Mouse (Mus musculus): ENCODE results near the gene Gns. TPM values are rescaled to one million over a fixed set of nuclear protein-coding genes. Genes with fewer than 3 reads are reported as not detected.
A peak's percentile ranks its signal among the peaks of the same experiment; 100 is the strongest.
"Not testable (repeated sequence)": the region's sequence is repeated elsewhere in the genome, so short reads cannot be mapped to it uniquely, and the experiment has no call there.

Gns gene
- 10 to 100 TPM; 89.4 to 92.1 TPM for total RNA-seq (2021)
- long read RNA-seq, experiment 1, transcript Gns-201 (14 exons, 3,855 nt), result major isoform, 76 of 88 reads
- long read RNA-seq, experiment 1, partial matches to known transcripts, result 11 of 88 reads
- long read RNA-seq, experiment 1, other reads (novel, unspliced or antisense), result 1 of 88 reads
- long read RNA-seq, experiment 2, transcript Gns-201 (14 exons, 3,855 nt), result major isoform, 21 of 33 reads
- long read RNA-seq, experiment 2, partial matches to known transcripts, result 10 of 33 reads
- long read RNA-seq, experiment 2, other reads (novel, unspliced or antisense), result 2 of 33 reads

DNA sequence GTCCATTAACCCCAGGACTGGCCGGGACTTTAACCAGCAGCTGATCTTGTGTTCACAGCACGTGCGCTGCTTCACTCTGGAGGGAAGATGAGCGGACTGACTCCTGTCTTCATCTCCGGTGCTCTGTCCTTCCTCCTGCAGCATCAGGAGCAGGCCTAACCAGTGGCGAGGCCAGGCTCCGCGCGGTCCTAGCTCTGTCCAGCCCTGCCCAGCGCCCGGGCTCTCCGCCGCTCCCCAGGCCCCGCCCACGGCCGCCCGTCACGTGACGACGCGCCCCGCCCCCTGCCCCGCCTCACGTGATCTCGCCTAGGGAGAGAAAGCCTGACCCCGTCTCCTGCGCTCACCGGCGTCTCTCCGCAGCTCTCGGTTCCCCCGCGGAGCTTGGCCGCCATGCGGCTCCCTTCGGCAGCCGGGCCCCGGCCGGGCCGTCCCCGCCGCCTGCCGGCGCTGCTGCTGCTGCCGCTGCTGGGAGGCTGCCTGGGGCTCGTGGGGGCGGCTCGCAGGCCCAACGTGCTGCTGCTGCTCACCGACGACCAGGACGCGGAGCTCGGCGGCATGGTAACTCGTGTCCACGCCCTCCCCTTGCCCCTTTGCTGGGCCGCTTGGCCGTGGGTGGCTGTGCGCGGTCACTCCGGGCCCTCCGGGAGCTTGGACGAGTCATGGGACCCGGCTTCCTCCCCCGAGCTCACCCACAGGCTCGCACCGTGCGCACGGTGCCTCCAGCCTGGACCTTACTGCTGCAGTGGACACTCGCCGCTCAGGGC is at the start of gene Gns:
Gene Gns, plus strand, starts transcription at position 290 of the 764 bp plus-strand sequence.
- DNase-seq, result peak; percentile 87 to 90

DNA sequence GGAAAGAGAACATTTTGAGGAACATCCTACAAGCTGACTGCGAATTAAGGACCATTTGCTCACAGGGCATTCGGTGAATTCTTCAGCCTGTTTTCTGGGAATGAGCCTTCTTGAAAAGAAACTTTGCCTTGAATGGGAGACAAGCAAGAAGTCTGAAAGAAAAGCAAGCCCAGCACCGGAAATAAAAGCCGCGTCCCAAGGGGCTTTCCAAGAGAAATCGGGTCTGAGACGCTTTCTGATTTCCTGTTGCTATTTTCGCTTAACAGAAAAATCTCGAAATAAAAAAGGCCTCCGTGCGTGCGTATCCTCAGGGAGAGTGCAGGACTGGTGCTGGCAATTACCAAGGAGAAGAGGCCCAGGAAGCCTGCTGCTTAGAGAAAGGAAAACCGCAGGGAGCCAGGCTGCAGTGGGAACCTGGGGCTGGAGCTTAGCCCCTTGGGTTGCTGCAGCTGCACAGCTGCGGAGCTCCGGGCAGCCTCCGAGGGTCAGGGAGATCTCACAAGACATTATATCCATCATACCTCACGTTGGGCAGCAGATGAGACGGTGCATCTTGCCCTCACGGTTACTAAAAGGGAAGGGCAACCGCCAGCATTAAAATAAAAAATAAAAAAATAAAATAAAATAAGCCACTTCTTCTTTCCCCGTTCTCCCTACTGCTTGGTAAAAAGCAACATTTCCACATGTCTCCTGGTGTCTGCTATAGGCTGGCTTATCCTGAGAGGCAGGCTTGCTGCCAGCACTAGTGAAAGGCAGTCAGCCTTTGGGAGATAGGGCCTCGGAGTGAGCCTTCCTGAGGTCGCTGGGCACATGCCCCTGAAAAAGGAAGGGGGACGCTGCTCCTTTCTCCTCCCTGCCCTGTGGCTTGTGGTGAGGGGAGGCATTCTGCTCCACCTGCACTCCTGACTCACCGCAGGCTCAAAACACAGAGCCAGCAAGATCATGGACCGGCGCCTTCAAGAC is 49.3 kb upstream of the Gns start:
- DNase-seq, result peak; percentile 40 to 48

DNA sequence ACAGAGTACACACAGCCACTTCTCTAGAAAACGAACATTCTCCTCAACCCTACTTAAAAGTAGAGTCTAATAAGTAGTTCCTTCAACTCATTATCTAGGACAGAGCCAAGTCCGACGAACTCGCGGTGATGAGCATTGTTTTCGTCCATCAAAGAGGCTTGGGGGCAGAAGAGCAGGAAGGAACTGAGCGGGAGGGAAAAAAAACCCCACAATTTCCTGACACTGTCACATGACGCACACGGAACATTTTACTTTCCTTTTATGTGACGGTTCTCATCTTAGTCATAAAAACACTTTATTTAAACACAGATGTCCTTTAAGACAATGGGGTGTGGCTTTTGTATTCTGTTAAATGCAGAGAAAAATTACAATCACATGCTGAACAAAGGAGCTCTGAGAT is 48.5 kb upstream of the Gns start:
- peak in 1 of 2 experiments; percentile 31 for DNase-seq

DNA sequence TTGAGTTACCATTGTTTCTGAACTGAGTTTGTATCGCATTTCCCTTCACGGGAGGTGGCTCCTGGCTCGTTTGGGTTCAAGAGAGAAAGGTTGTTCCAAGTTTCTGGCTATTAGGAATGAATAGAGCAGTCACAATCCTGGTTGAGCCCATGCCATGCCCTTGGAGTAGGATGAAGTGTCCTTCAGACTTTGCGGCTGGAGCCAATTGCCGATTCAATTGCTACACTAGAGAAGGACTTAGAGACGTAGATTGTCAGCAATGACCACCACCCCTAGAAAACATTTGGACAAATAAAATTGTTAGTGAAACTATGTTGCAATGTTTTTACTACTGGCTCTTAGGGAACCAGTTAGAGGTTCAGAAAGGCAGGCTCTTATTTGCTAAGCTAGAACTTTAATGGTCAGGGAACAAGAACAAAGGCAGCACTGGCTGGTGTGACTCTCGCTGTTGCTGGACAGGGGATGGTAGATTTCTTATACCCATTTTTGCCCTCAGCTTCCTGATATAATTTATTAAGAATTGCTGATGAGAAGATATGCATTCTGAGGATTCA is 46.4 kb upstream of the Gns start:
- DNase-seq, result peak in 1 of 2 experiments; percentile 14

DNA sequence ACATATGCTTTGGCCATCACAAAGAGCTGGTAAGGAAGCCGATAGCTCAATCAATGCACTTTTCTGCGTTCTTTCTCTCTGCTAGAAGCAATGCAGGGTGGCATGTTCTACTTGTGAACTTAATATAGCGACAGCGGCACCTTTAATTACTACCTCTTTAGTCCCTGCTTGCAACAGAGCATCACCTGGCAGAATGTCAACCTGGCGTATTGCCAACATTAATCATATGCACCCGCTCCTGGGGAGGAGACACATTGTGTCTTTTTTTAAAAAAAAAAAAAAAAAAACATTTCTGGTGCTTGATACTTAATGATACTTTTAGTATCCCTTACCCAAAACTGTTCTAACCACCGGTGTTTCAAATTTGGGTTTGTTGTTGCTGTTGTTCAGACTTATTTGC is 41.4 kb upstream of the Gns start:
- DNase-seq, result no peak

DNA sequence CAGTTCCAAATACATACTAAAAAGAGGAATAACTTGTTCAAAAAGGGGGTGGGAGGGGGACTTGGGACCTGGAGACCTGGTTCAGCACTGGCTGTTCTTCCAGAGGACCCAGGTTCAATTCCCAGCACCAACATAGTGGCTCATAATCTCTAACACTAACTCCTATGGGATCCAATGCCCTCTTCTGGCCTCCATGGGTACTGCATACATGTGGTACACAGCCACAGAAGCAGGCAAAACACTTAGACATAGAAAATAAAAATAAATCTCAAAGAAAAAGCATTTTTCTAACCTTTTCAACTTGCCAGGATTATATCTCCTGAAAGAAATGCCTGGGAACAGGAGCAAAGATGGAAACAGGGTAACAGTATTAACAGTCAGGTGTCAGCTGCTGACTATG is 38.7 kb upstream of the Gns start:
- no peak for DNase-seq

DNA sequence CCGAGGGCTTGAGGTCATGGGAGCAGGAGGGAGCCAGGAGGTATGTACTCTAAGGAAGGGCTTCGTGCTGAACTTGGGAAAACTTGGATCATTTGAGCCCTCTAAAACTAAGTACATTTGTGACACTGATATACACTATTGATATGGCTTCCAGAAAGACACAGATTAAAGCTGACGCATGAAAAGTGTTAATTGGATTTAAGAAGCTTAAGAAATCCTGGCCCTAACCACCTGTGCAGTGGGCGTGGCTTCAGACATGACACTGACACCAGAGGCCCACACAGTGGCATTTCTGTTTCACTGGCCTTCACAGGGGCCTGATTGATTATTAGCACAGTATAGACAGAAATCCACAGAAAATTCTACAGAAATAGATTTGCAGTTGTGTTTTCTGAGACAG is 35.3 kb upstream of the Gns start:
- DNase-seq, result no peak

DNA sequence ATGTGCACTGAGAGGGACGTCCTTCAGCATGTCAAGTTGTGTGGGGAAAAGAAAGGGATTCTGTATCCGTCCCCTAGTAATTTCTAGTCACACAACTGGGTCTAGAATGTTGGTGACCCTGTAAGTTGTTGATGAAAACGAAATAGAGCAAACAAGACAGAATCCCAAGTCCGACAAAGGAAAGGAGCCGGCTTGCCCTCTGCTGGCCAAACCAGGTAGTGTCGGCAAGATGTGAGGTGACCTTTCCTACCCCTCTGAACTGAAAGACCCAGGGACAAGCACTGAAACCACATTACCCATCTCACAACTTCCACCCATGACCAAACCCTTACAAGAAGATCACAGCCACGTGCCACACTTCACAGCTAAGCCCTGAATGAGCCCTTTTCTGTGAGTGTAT is 34.0 kb upstream of the Gns start:
- peak; percentile 58 to 90 for DNase-seq

DNA sequence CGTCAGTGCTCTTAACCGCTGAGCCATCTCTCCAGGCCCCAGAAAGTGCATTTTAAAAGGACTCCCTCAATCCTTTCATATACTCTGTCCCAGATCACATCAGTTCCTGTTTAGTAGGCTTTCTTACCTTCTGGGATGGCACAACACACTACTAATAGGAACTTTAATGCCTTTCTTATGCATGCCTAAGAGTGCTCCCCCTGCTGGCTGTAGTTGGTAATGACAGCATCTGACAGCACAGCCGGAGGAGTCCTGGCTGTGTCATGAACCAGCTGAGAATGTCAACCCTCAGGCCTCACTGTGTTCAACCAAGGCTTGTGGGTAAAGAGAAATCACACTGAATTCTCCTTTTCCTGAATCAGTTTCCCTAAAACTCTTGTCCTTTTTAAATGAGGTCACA is 30.3 kb upstream of the Gns start:
- peak; percentile 59 to 83 for DNase-seq

DNA sequence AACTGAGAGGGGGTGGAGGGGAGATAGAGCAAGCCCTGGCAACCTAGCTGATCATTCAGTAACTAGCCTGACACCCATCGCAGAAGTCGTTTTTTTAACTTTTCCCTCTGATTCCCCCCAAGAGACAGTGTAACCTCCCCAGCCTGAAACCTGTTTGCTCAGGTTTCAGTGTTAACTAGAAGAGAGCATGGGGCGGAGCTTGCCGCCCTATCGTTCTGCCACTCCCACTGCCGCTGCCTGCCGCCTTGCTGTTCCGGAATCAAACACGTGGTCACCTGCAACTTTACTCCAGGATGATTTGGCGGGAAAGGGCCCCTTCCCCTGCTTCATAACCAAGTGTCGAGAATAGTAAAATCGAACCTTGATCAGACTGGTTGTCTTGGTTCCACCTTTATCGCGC is 28.4 kb upstream of the Gns start:
- DNase-seq, result not testable (repeated sequence)

DNA sequence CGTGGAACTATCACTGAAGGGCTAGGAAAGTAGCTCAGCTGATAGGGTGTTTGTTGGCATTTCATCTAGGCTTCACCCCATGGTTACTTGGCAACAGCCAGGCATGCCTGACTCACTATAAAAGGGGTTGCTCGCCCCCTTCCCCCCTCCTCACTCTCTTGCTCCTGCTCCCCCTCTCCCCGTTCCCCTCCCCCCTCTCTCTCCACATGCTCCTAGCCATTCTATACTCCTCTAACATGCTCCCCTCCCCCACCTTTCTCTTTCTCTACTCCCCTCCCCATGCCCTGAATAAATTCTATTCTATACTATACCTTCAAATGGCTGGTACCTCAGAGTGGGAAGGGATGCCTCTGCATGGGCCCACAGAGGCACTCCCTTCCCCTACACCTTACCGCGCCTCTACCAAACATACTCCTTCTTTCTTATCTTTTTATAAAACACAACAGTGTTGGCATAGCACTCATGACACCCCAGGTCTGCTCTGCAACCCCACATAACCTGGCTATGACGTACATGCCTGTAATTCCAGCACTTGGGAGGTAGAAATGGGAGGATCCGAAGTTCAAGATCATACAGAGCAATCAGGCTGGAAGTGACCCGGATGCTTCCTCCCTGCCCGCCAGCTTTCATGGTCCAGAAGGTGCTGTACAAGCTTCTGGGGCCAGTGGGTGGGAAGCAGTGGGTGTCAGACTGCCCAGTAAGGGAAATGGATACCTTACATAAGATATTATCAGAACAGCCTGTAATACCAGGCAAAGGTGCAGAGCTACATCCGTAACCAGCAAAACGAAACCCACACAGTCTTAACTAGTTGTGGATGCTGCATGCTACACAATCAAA is 23.9 kb upstream of the Gns start:
- no peak for DNase-seq

DNA sequence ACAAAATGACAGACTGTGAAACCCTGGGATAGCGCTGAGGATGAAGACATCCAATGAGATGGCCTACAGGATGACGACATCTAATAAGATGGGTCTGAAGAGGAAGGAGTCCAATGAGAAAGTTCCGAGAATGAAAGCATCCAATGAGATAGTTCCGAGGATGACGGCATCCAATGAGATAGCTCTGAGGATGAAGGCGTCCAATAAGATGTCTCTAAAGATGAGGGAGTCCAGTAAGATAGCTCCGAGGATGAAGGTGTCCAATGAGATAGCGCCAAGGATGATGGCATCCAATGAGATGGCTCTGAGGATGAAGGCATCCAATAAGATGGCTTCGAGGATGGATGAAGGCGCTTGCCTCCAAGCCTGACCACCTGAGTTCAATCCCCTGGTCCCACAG is 22.6 kb upstream of the Gns start:
- no peak for DNase-seq

DNA sequence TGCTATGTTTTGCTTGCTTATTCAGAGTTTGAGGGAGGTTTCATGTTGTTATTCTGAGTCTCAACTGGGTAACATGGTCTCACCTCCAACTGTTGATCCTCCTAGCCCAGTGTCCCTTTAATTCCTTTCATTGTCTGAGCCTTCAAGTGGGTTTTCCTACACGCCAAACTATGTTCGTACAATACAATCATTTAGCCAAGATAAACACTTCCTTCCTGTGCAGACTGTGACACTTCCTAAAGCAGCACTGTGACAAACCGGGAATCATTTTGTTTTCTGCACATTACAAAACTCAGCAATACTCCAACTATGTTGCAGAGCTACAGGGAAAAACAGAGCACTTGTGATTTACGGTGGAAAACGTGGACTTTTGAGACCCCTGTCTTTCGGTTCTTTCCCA is 21.0 kb upstream of the Gns start:
- DNase-seq, result peak in 1 of 2 experiments; percentile 33

DNA sequence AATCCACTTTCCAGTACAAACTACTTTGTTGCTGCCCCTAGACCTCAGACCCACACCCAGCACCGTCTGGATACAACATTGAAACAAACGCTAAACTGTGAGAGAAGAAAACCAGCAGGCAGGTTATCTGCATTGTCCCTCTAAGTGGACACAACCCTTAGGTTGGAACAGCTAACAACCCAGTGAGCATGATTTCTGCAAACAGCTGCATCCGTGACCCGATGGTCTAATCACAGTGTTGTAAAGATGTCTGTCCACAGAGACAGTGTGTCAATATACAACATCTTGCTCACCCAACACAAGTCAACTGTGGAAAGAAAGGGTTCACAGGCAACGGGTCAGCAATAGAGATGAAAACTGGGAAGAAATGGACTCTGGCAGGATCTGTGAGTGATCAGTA is 15.6 kb upstream of the Gns start:
- peak in 1 of 2 experiments; percentile 24 for DNase-seq

DNA sequence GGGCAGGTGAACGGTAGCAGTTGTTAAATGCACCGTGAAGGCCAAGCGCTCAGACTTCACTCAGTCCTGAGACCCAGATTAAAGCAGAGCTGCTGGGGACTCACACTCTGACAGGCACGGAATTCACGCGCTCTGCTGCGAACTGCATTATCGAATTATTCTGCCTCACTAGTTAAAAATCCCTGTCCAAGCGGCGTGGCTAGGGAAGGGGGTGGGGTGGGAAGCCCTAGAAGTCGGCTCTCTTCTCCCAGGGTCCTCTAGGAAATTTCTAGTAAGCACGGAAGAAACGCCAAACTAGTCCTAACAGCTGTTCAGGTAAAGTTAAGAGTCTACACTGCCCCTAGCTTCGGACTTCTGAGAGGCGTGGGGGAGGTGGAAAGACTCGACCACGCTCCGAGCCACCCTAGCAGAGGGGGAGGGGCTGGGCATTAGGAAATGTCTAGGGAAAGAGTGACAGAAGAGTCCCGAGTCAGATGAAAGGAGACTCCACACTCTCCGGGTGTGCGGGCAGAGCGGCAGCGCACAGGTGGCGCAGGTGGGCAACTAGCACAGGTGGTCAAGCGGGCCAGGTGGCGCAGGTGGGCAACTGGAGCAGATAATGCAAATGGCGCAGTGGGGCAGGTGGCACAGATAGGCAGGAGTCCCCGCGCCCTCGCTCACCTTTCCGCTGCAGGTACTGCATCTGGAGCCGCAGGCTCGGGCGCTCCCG is 14.4 kb upstream of the Gns start:
- peak in 1 of 2 experiments; percentile 38 for DNase-seq

DNA sequence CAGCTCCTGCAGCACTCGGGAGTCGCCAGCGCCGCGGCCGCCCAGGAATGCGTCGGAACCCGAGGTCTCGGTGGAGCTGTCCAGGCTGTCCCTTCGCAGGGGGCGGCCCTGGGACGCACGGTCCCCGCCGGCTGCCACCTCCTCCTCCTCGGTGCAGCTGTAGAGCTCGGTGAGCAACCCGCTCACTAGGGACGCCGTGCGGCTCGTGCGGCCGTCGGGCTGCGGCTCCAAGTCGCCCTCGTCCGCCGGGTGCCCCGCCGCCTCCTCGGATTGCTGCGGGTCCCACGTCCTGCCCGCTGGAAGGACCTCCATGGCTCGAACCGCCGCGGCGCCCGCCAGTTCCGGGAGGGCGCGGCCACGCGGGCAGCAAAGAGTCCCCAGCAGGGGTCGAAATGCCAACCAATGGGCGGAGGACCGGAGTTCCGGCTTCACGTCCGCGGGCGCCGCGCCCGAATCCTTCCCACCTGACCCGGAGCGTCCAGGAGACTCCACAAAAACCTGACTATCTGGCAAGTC is 13.8 kb upstream of the Gns start, which contains the start of gene Tbc1d30:
Gene Tbc1d30, minus strand, starts transcription at position 213 of the 516 bp plus-strand sequence.
- peak; percentile 76 to 77 for DNase-seq

DNA sequence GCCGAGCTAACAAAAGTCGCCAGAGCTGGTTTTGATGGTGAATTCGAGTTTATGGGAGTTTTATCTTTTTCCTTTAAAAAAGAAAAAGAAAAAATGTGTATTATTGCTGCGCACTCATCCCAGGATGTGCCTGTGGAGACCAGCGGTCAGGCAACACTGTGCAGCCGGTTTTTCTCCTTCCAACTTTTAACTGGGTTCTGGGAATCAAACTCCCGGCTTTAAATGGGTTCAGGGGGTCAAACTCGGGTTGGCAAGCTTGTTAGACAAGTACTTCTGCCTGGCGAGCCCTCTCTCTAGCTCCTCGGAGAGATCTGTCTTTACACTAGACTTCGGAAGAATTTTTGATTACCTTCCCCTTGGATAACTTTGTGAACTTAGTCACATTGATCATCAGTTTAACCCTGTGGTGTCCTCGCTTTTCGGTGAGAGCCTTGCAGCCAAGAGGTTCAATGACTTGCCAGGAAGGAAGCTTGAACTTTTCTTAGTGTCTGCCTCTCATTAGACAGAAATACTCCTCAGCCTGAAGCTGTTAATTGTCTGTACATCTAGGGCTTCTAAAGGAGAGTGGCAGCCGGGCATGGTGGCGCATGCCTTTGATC is 13.1 kb upstream of the Gns start:
- no peak for DNase-seq

DNA sequence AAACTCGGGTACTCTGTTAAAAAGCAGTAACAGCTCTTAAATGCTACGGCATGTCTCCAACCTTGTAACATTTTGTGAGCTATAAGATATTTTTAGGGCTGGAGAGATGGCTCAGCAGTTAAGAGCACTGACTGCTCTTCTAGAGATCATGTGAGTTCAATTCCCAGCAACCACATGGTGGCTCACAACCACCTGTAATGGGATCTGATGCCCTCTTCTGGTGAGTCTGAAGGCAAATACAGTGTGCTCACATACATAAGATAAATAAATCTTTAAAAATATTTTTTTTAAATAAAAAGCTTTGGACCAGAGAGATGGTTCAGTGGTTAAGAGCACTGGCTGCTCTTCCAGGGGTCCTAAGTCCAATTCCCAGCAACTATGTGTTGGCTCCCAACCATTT is 4.5 kb upstream of the Gns start:
- DNase-seq, result no peak

DNA sequence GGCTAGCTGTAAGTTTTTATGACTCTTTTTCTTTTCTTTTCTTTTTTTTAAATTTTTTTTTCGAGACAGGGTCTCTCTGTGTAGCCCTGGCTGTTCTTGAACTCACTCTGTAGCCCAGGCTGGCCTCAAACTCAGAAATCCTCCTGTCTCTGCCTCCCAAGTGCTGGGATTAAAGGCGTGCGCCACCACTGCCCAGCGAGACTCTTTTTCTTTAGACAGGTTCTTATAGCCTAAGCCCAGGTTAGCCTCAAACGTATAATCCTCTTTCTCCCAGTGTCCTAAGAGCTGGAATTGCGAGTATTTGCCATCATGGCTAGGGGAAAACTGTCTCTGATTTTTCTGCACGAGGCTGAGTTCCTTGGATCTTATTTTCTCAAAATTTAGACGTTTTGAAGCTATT is 1.7 kb upstream of the Gns start:
- no peak for DNase-seq

DNA sequence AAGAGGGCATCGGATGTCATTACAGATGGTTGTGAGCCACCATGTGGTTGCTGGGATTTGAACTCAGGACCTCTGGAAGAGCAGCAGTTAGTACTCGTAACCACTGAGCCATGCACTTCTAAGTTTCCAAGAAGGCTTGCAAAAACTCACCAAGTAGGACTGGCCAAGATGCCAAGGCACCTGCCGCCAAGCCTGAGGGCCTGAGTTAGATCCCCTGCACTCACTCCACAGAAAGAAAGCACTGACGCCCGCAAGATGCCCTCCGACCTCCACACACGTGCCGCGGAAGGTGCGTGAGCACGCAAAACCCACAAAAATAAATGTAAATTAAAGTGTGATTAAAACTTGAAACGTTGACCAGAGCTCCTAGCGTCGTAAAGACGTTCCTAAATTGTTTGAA is 584 bp upstream of the Gns start:
- DNase-seq, result no peak

Data from heart, adult 18-20 months (tissue).